Mouse (Mus musculus): ENCODE data around the gene Gns.

DNA sequence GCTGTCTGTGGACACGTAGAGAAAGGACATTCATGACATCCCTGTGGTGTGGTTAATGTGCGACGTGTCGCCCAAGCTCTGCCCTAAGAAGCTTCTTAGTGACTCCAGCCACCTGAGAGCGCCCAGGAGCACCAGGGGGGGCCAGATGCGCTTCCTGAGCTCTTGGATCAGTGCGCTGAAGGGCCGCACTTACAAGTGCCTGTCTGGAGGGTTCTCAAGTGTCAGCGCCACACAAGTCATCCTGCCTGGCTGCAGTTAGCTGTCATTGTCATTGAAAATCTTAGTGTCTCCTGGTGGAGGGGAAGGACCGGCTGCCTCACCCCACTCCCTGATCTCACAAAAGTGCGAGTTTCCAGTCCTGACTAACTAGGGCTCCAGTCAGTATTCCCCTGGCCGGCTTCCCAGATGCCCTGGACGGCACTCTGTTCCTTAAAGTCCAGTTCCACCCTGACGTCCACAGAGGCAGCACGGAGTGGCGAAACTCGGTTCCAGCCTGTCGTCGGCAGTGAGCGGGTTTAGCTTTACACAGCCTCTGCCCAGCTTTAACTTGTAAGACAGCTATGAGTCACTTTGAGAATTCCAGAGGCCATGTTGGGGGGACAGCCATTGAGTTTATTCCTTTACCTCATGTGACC lies 30.8 kb downstream of the Gns start:
- TF ChIP-seq POLR2A (IDR thresholded peaks at IDR 0.05; ENCODE audit: borderline replicate concordance, control insufficient read depth, low read depth, low read length) (no peak), CTCF (IDR thresholded peaks at IDR 0.05; ENCODE audit: control insufficient read depth, insufficient read depth, low read length) (no peak)
